Mouse (Mus musculus) MEL (cell line): ENCODE measurements around the gene Acad10.
"Not testable (repeated sequence)": the region's sequence is repeated elsewhere in the genome, so short reads cannot be mapped to it uniquely, and the experiment has no call there.

ENCODE experiments used
- CTCF ChIP-seq, 3 experiments: IDR thresholded peaks in 2 of 3; conservative IDR thresholded peaks in 1 of 3; 2 replicates each; pipeline ENCODE4 v1.5.1; 2011 to 2012; ENCODE audit warnings: low read length in 3 of 3, low read depth in 2 of 3, mild to moderate bottlenecking in 2 of 3, improper control_type of control experiment in 1 of 3, inconsistent platforms in 1 of 3, mixed read lengths in 1 of 3, moderate library complexity in 1 of 3; ENCODE audit not compliant: control insufficient read depth in 1 of 3, insufficient read depth in 1 of 3, poor library complexity in 1 of 3, severe bottlenecking in 1 of 3
- E2F4 ChIP-seq: IDR thresholded peaks from 2 replicates; pipeline ENCODE4 v1.6.1; 2011; ENCODE audit warnings: low read depth, low read length, improper control_type of control experiment, borderline replicate concordance
- EP300 ChIP-seq, 2 experiments: IDR thresholded peaks; 2 replicates each; pipeline ENCODE4 v1.6.1; 2011; ENCODE audit warnings: improper control_type of control experiment in 2 of 2, low read length in 2 of 2, low read depth in 1 of 2, mild to moderate bottlenecking in 1 of 2
- HCFC1 ChIP-seq: IDR thresholded peaks from 2 replicates; pipeline ENCODE4 v1.6.1; 2012; ENCODE audit warnings: low read depth, mild to moderate bottlenecking, inconsistent platforms, low read length, improper control_type of control experiment, moderate library complexity
- MAX ChIP-seq: IDR thresholded peaks from 2 replicates; pipeline ENCODE4 v1.6.1; 2011; ENCODE audit warnings: low read length, improper control_type of control experiment
- POLR2A ChIP-seq, 2 experiments: IDR thresholded peaks; 2 replicates each; pipeline ENCODE4 v1.6.1; 2011 to 2012; ENCODE audit warnings: low read length in 2 of 2, mild to moderate bottlenecking in 2 of 2, control low read depth in 1 of 2, improper control_type of control experiment in 1 of 2, low read depth in 1 of 2, moderate library complexity in 1 of 2; ENCODE audit not compliant: control insufficient read depth in 1 of 2, insufficient read depth in 1 of 2, poor library complexity in 1 of 2
- SMC3 ChIP-seq: IDR thresholded peaks from 2 replicates; pipeline ENCODE4 v1.6.1; 2011; ENCODE audit warnings: low read depth, low read length, improper control_type of control experiment
- TCF12 ChIP-seq: IDR thresholded peaks from 2 replicates; pipeline ENCODE4 v1.6.1; 2014; ENCODE audit warnings: low read depth, mild to moderate bottlenecking, inconsistent platforms, low read length, improper control_type of control experiment, moderate library complexity
- USF1 ChIP-seq: IDR thresholded peaks from 2 replicates; pipeline ENCODE4 v1.6.1; 2014; ENCODE audit warnings: low read depth, mild to moderate bottlenecking, inconsistent platforms, low read length, improper control_type of control experiment, moderate library complexity
- ZC3H11A ChIP-seq: IDR thresholded peaks from 2 replicates; pipeline ENCODE4 v1.6.1; 2012; ENCODE audit warnings: low read depth, mild to moderate bottlenecking, inconsistent platforms, low read length, improper control_type of control experiment

GRCm38 (mm10) chr5:121691436-121691835 lies 31.1 kb upstream of the Acad10 start:
- not testable (repeated sequence) for TF ChIP-seq HCFC1; TCF12; CTCF (IDR thresholded peaks at IDR 0.05 in 2 of 3, conservative IDR thresholded peaks at IDR 0.05 in 1 of 3; ENCODE audit: control insufficient read depth in 1 of 3, insufficient read depth in 1 of 3, low read depth in 2 of 3, low read length in 3 of 3, poor library complexity in 1 of 3, severe bottlenecking in 1 of 3); USF1; E2F4; EP300 (IDR thresholded peaks at IDR 0.05; ENCODE audit: low read depth in 1 of 2, low read length in 2 of 2); MAX; ZC3H11A; POLR2A (IDR thresholded peaks at IDR 0.05; ENCODE audit: control insufficient read depth in 1 of 2, insufficient read depth in 1 of 2, low read depth in 1 of 2, low read length in 2 of 2, poor library complexity in 1 of 2); SMC3
